Mouse (Mus musculus) bone marrow, adult 2 months (tissue): ENCODE results near the gene Ambn.

Experiments
- CTCF ChIP-seq: fragments of 200-500 bp; IDR thresholded peaks from 2 replicates; pipeline ENCODE4 v1.5.1; 2011; ENCODE audit warnings: low read length, control low read depth; ENCODE audit not compliant: control insufficient read depth, insufficient read depth
- POLR2A ChIP-seq: fragments of 200-500 bp; IDR thresholded peaks from 2 replicates; pipeline ENCODE4 v1.6.1; 2011; ENCODE audit warnings: low read depth, mild to moderate bottlenecking, control low read depth, low read length, borderline replicate concordance; ENCODE audit not compliant: control insufficient read depth

DNA sequence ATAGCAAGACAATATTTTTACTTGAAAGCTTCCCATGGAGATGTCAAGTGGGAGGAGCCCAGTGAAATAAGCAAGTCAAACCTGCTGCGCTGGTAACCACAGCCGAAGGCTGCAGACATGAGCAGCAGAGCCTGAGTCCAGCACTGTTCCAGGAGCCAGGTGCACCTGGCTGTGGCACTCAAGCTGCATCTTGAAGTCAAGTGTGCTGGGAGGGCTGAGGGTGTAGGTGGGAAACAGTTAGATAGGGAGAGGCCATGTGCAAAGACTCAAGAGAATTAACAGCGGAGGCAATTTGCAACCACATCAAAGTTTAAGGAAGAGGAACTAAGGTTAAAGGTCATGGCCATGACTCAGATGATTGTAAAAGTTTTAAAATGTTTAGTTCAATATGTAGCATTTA is 44.0 kb downstream of the Ambn start:
- no peak for TF ChIP-seq POLR2A
- TF ChIP-seq CTCF, result no peak
